Mouse (Mus musculus) heart, embryonic 16.5 days (tissue): ENCODE measurements at regions not wholly inside any gene's neighbourhood (a gene's known extent, or its start where the extent isn't known, plus 50 kb on each side); places are given as distances from the start of the nearest gene placed in this dataset.

Experiments
- ATAC-seq: fragments of 200-750 bp; cut with Nextera tagmentation; replicated peaks from 2 replicates; pipeline ENCODE4 v1.8.0; 2017; ENCODE audit warnings: moderate number of reproducible peaks; ENCODE audit not compliant: insufficient read depth, low FRiP score; ENCODE audit errors: extremely low read depth
- H3K27ac ChIP-seq: fragments of 300-500 bp; sonication (generic); 2 replicates; pipeline ENCODE4 v1.5.1; 2014; ENCODE audit warnings: mild to moderate bottlenecking, low read length, control low read depth, moderate library complexity
- H3K27me3 ChIP-seq: fragments of 300-500 bp; sonication (generic); 2 replicates; pipeline ENCODE4 v1.6.1; 2014; ENCODE audit warnings: low read length, mixed read lengths; ENCODE audit not compliant: control insufficient read depth, insufficient read depth
- H3K36me3 ChIP-seq: fragments of 300-500 bp; sonication (generic); 2 replicates; pipeline ENCODE4 v1.6.1; 2014; ENCODE audit not compliant: control insufficient read depth, insufficient read depth
- H3K4me1 ChIP-seq: fragments of 300-500 bp; sonication (generic); 2 replicates; pipeline ENCODE4 v1.6.1; 2014; ENCODE audit warnings: low read length, mixed read lengths; ENCODE audit not compliant: control insufficient read depth, insufficient read depth
- H3K4me2 ChIP-seq: fragments of 300-500 bp; sonication (generic); 2 replicates; pipeline ENCODE4 v1.6.1; 2014; ENCODE audit warnings: low read depth, mild to moderate bottlenecking, control low read depth, low read length
- H3K4me3 ChIP-seq: fragments of 300-500 bp; sonication (generic); 2 replicates; pipeline ENCODE4 v1.5.1; 2014; ENCODE audit warnings: mild to moderate bottlenecking, control low read depth, low read length
- H3K9ac ChIP-seq: fragments of 300-500 bp; sonication (generic); 2 replicates; pipeline ENCODE4 v1.6.1; 2014; ENCODE audit warnings: low read length, control low read depth
- H3K9me3 ChIP-seq: fragments of 300-500 bp; sonication (generic); replicated peaks from 2 replicates; pipeline ENCODE4 v1.6.1; 2016; ENCODE audit warnings: low read length; ENCODE audit not compliant: control insufficient read depth
- WGBS: fragments of 180-500 bp; shearing (Covaris S2); extraction: QIAGEN DNeasy Blood & Tissue Kit; methylation state at CpG from one replicate; pipeline ENCODE4 v1.1.7; 2014; 5-methylcytosine and 5-hydroxymethylcytosine counted together

GRCm38 (mm10) chr1:6059090-6059489, 1251.4 kb downstream of the Gm37988 start:
- Histone ChIP-seq H3K4me1 (no peaks in the 10 kb centered on the region), H3K27ac (no peak overlapping the region), H3K36me3 (no peaks in the 10 kb centered on the region), H3K4me2 (no peak overlapping the region), H3K9me3 (no peaks in the 10 kb centered on the region), H3K9ac (no peak overlapping the region), H3K27me3 (no peaks in the 10 kb centered on the region), H3K4me3 (no peak overlapping the region)
- no peak for ATAC-seq
- 86% methylated on average over 1 of the region's 1 CpGs for WGBS

- Histone ChIP-seq H3K9ac (no peak overlapping the region), H3K36me3 (no peaks in the 10 kb centered on the region), H3K4me1 (no peaks in the 10 kb centered on the region), H3K27ac (no peak overlapping the region), H3K4me2 (no peak overlapping the region), H3K4me3 (no peak overlapping the region), H3K9me3 (no peaks in the 10 kb centered on the region), H3K27me3 (no peaks in the 10 kb centered on the region)
- peak; percentile 63; the same call in 1 of the 2 replicates for ATAC-seq
- 21% methylated on average over 4 of the region's 4 CpGs for WGBS
Measured at GRCm38 (mm10) chr1:6076543-6076942, 1268.9 kb downstream of the Gm37988 start.

- no peak overlapping the region for H3K27ac ChIP-seq
- no peak overlapping the region for H3K4me3 ChIP-seq
- no peak for ATAC-seq
- no peaks in the 10 kb centered on the region for H3K9me3 ChIP-seq
- 66% methylated on average over 2 of the region's 2 CpGs for WGBS
- no peaks in the 10 kb centered on the region for H3K36me3 ChIP-seq
- H3K9ac ChIP-seq = no peak overlapping the region
- H3K4me1 ChIP-seq = no peaks in the 10 kb centered on the region
- no peaks in the 10 kb centered on the region for H3K27me3 ChIP-seq
- H3K4me2 ChIP-seq = no peak overlapping the region
Measured at GRCm38 (mm10) chr1:6081876-6082275, 1274.2 kb downstream of the Gm37988 start.

GRCm38 (mm10) chr1:6094162-6094934, 1286.7 kb downstream of the Gm37988 start:
- H3K4me3 ChIP-seq = no peak overlapping the region
- H3K36me3 ChIP-seq = no peaks in the 10 kb centered on the region
- no peaks in the 10 kb centered on the region for H3K4me1 ChIP-seq
- 70% methylated on average over 3 of the region's 3 CpGs for WGBS
- H3K4me2 ChIP-seq = no peak overlapping the region
- no peak for ATAC-seq
- no peak overlapping the region for H3K27ac ChIP-seq
- H3K27me3 ChIP-seq = no peaks in the 10 kb centered on the region
- H3K9ac ChIP-seq = no peak overlapping the region
- H3K9me3 ChIP-seq = no peaks in the 10 kb centered on the region

GRCm38 (mm10) chr1:6117557-6117956, 1309.9 kb downstream of the Gm37988 start:
- no peak overlapping the region for H3K4me2 ChIP-seq
- H3K9ac ChIP-seq = no peak overlapping the region
- no peaks in the 10 kb centered on the region for H3K36me3 ChIP-seq
- ATAC-seq = no peak
- H3K4me1 ChIP-seq = no peaks in the 10 kb centered on the region
- no peaks in the 10 kb centered on the region for H3K27me3 ChIP-seq
- no peaks in the 10 kb centered on the region for H3K9me3 ChIP-seq
- H3K4me3 ChIP-seq = no peak overlapping the region
- 71% methylated on average over 1 of the region's 1 CpGs for WGBS
- H3K27ac ChIP-seq = no peak overlapping the region

- no peaks in the 10 kb centered on the region for H3K27me3 ChIP-seq
- H3K9ac ChIP-seq = no peak overlapping the region
- no peaks in the 10 kb centered on the region for H3K9me3 ChIP-seq
- no peak overlapping the region for H3K27ac ChIP-seq
- no peak for ATAC-seq
- no peaks in the 10 kb centered on the region for H3K4me1 ChIP-seq
- no peak overlapping the region for H3K4me2 ChIP-seq
- H3K4me3 ChIP-seq = no peak overlapping the region
- H3K36me3 ChIP-seq = no peaks in the 10 kb centered on the region
- WGBS = 10% methylated on average over 3 of the region's 3 CpGs
Measured at GRCm38 (mm10) chr1:6135066-6135465, 1327.4 kb downstream of the Gm37988 start.

- no peak overlapping the region for H3K27ac ChIP-seq
- 74% methylated on average over 4 of the region's 4 CpGs for WGBS
Measured at GRCm38 (mm10) chr1:6140245-6140644, 1332.6 kb downstream of the Gm37988 start.

GRCm38 (mm10) chr1:6142816-6143215, 1335.1 kb downstream of the Gm37988 start:
- Histone ChIP-seq H3K27ac (no peak overlapping the region), H3K9me3 (no peaks in the 10 kb centered on the region), H3K4me1 (no peaks in the 10 kb centered on the region), H3K4me2 (no peak overlapping the region), H3K36me3 (no peaks in the 10 kb centered on the region), H3K27me3 (no peaks in the 10 kb centered on the region), H3K9ac (no peak overlapping the region), H3K4me3 (no peak overlapping the region)
- ATAC-seq = no peak
- WGBS = 57% methylated on average over 2 of the region's 2 CpGs

More at GRCm38 (mm10) chr1:6140245-6140644, 1332.6 kb downstream of the Gm37988 start:
- Histone ChIP-seq H3K4me1 (no peaks in the 10 kb centered on the region), H3K4me2 (no peak overlapping the region), H3K9ac (no peak overlapping the region), H3K27me3 (no peaks in the 10 kb centered on the region), H3K36me3 (no peaks in the 10 kb centered on the region), H3K4me3 (no peak overlapping the region), H3K9me3 (no peaks in the 10 kb centered on the region)
- ATAC-seq = no peak

- ATAC-seq = no peak
- Histone ChIP-seq H3K9me3 (no peaks in the 10 kb centered on the region), H3K9ac (no peak overlapping the region), H3K4me1 (no peaks in the 10 kb centered on the region), H3K4me3 (no peak overlapping the region), H3K4me2 (no peak overlapping the region), H3K27ac (no peak overlapping the region), H3K27me3 (no peaks in the 10 kb centered on the region), H3K36me3 (no peaks in the 10 kb centered on the region)
- 52% methylated on average over 1 of the region's 1 CpGs for WGBS
Measured at GRCm38 (mm10) chr1:6143891-6144290, 1336.2 kb downstream of the Gm37988 start.
